Mouse (Mus musculus): Measurements from ENCODE around the gene Calhm1.

Gene Calhm1

GRCm38 (mm10) chr19:47144154-47144553, at the start of gene Calhm1:
TSS of gene Calhm1 (minus strand) at chr19:47144254.
- no peak for DNase-seq (ENCODE audit: low read depth, low spot score)

DNA sequence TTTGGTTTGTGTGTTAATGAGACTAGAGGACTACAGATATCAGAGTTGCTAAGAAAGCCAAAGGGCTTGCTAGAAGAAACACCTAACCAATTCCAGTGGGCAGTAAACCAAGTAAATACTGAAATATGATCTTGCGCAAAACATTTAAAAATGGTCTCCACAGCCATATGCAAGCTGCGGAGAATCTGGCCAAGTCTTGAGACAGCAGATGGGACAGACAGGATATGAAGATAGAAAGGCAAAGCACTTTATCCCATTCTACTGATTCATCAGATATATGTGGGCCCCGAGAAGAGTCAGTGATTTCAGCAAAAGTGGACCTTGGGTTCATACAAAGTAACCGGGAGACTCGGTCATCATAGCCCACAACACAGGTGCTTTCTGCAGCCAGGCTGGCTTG, 48.1 kb upstream of the Calhm1 start:
- DNase-seq (ENCODE audit: low read depth, low spot score), result no peak

- no peak for DNase-seq (ENCODE audit: low read depth, low spot score)
Observed at GRCm38 (mm10) chr19:47188515-47189128, 44.6 kb upstream of the Calhm1 start.

DNA sequence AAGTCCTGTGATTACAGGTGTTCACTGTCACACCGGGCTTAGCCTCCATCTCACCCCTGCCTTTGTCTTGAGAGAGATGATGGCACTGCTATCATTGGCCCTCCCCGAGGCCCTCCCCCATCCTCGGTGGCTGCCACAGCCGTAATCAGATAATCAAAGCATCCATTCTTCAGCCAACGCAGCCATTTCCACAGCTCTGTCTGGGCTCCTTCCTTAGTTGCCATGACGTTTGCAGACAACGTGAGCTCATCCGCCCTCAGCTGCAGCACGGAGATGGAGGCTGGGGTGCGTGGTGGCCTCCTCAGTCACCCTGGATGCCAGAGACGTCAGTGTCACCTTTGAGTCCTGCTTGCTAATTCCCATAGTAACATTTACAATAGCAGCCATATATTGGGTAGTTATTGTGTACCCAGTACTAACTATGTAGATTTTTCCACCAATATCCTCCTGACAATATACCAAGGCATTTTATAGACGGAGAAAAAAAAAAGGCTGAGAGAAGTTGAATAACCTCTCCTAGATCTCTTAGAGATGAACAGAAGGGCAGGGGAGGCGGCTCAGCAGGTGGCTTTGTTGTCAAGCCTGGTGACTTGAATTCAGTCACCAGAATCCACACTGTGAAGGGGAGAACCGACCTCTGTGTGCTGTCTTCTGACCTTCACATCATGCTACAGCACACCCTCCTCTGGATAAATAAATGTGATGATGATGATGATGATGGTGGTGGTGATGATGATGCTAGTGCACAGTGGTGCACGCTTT, 42.6 kb upstream of the Calhm1 start:
- no peak for DNase-seq (ENCODE audit: low read depth, low spot score)

GRCm38 (mm10) chr19:47184736-47185135, 40.7 kb upstream of the Calhm1 start:
- DNase-seq (ENCODE audit: low read depth, low spot score), result no peak

DNA sequence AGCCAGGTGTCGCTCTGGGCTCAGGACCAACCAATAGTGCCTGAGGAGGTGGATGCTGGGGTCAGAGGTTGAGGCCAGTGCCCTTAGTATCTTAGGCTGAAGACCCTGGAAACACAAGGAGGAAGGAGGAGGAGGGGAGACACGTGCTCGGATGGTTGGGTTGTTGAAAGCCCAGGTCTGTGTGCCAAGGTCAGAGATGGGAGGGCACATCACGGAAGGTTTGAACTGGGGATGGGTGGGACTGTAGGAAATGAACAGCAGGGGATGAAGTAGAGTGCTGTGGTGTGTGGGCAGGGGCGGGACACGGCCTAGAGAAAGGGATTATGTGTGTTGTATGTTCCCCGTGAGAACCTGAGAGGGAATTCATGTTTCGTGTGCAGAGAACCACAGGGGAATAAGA, 40.2 kb upstream of the Calhm1 start:
- no peak for DNase-seq (ENCODE audit: low read depth, low spot score)

GRCm38 (mm10) chr19:47180011-47180410, 36.0 kb upstream of the Calhm1 start:
- no peak for DNase-seq (ENCODE audit: low read depth, low spot score)

DNA sequence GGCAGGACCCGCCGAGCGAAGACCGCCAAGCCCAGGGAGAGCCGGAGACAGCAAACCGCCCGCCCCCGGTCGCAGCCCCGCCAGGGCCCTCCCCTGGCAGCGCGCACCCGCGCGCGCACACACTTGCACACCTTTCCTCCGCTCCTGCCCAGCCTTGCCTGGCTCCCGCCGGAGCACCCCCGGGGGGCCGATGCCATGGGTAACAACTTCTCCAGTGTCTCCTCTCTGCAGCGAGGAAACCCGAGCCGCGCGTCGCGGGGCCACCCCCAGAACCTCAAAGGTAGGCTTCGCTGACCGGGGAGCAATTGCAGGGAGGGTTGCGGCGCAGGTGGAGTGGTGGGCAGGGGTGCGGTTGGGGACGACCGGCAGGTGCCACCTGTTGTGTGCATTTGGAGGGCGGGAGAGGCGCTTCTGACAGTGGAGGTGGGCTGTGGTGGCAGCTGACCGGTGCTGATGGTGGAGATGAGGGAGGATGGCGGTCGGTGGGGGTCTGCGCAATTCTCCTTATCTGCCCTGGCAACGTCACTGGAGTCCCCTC, 35.3 kb upstream of the Calhm1 start:
- no peak for DNase-seq (ENCODE audit: low read depth, low spot score)

DNA sequence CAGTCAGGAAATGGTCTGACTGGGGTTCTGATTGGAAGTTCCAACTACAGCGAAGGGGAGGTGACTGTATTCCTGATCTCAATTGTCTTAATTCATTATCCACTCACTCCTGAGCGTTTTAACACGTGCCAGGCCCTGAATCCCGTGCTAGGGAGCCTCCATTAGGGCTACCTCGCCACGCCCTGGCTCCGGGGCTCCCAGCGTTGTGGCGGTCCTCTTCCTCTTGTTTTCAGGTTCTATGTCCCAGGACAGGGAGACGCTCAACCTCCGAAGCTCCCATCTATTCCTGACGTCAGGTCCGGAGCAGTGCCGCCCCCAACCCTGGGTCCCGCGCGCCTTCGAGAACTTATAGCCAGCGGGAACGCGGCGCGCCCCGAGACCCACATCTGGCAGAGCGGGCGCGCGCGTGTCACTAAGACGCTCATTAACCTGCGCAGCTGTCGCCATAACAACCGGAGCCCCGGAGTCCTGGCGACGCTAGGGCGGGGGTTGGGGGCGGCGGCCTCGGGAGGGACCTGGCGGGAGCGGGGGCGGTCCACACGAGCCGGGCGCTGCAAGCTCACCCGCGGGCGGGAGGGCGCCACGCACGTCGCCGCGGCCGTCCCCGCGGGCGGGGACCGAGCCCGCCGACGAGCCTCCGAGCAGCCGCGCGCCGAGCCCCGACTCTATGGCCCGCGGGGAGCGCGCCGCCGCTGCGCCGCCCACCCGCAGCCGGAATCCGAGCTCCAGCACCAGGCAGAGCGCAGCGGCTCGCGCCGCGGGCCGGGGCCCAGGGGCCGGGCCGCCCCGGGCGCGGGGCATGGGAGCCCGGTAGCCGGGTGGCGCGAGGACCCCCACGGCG, 34.6 kb upstream of the Calhm1 start, which contains the start of gene Neurl1a:
Gene Neurl1a, plus strand, starts transcription at position 390 of the 841 bp plus-strand sequence.
- peak; percentile 84 for DNase-seq (ENCODE audit: low read depth, low spot score)

DNA sequence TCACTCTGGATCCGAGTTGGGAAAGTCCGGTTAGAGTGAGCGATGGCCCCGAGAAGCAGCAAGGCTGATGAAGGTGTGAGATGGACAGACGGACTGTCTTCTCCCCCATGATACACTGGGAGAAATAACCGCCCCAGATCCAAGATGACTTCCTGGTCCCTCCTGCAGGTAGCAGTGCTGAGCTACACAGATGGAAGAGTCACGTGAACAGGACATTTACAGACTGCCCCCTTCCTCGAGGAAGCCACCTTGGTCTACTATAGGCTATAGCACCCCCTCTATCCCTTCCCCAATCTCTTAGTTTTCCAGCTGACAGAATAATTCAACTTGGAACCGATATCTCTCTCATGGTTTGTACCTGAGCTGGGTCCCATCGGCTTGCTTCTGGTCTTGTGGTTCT, 33.9 kb upstream of the Calhm1 start:
- DNase-seq (ENCODE audit: low read depth, low spot score), result peak; percentile 55

- DNase-seq (ENCODE audit: low read depth, low spot score), result no peak
Observed at GRCm38 (mm10) chr19:47176916-47177505, 33.0 kb upstream of the Calhm1 start.

DNA sequence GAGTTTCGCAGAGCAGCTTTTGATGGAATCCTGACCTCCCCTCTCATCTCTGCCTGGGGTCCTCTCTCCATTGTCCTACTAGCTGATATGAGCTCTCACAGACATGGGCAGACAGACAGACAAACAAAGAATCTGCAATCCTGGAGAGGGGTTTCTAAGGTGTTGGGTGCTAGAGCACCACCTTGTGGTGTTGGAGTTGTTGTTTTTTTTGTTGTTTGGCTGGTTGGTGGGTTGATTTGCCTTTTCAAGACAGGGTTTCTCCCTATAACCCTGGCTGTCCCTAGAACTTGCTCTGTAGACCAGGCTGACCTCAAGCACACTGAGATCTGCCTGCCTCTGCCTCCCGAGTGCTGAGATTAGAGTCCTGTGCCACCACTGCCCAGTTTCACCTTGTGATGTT, 31.4 kb upstream of the Calhm1 start:
- no peak for DNase-seq (ENCODE audit: low read depth, low spot score)

DNA sequence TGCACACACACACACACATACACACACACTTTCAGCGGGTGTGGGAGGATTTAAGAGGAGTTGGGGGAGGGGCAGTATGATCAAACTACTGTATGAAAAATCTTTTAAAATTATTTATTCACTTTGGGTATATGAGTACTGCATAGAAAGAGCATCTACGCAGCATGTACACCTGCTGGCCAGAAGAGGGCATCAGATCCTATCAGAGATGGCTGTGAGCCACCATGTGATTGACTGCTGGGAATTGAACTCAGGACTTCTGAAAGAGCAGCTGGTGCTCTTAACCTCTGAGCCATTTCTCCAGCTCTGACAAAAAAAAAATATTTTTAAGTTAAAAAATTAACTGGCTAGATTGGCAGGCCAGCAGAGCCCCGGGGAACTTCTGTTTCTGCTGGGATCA, 30.5 kb upstream of the Calhm1 start:
- DNase-seq (ENCODE audit: low read depth, low spot score), result no peak

GRCm38 (mm10) chr19:47168793-47169412, 24.8 kb upstream of the Calhm1 start:
- DNase-seq (ENCODE audit: low read depth, low spot score), result no peak

DNA sequence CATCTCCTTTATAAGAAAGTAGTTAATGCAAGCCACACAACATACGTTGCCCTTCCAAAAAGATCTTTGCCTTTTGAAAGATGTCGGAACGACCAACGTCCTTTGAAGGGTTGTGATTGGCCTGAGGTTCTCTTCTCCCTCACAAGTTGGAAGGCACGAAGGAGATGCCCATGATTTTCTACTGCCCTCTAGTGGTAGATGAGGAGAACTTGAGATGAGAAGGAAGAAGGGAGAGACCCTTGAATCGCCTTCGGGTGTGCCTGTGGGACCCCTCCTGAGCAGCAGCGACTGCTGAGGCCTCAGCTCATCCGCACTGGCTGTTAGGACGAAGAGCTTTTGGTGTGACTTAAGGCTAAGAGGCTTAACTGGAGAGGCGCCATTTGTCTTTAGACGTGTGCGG, 24.2 kb upstream of the Calhm1 start:
- no peak for DNase-seq (ENCODE audit: low read depth, low spot score)

DNA sequence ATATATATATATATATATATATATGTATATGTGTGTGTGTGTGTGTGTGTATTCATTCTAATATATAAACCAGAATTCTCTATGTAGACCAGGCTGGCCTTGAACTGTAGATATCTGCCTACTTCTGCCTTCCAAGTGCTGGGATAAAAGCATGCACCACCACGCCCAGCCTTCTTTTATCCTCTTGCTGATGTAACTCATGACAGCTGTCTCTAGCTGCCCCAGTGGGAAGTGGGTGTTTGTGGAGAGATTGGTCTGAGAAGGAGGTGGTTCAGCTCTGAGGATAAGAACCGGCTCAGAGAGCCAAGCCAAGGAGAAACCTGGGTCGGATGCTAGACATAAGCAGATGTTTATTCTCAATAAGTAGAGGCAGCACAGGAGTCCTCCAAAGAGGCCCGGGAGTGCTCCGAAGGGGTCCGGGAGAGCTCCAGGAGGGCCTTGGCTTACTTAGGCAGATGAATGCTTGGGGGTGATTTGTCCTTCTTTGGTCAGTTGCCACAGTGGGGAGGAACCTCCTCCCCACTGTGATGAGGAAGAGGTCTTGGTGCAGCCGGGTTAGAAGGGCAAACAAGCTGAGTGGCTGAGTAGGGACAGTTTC, 23.7 kb upstream of the Calhm1 start:
- no peak for DNase-seq (ENCODE audit: low read depth, low spot score)

- DNase-seq (ENCODE audit: low read depth, low spot score), result no peak
Observed at GRCm38 (mm10) chr19:47166758-47167157, 22.7 kb upstream of the Calhm1 start.

DNA sequence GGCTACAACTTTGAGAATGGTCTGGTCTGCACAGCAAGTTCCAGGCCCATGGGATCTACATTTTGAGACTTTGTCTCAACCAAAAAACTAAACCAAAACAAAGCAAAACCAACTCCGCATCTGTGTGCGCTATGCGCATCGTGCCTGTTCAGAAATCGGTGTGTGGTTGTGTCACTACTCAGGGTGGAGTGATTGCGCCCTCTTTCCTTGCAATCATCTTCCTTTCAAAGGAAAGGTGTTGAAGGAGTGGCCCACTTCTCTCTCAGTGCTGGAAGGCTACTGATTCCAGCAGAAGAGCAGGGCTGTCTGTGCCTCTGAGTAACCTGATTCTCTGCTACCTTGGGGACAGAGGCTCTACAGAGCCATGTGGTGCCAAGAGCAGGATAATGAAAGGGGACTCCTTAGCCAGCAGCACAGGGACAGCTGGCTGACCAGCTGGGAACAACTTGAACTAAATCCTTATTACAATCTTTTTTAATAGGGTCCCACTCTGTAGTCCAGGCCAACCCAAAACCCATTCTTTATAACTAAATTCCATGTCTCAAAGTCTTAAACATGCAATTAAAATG, 19.2 kb upstream of the Calhm1 start:
- DNase-seq (ENCODE audit: low read depth, low spot score), result no peak

DNA sequence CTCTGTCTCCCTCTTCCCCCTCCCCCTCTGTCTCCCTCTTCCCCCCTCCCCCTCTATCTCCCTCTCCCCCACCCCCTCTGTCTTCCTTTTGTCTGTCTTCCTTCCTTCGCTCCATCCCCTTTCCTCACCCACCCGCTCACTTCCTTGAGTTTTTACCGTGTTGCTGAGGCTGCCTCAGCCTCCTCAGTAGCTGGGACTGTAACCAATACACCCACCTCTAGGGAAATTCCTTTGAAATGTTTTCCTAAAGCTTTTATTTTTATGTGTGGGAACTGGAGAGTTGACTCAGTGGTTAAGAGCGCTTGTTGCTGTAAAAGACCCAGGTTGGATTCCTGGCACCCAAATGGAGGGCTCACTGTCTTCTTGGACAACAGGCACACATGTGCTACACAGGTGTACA, 17.6 kb upstream of the Calhm1 start:
- no peak for DNase-seq (ENCODE audit: low read depth, low spot score)

DNA sequence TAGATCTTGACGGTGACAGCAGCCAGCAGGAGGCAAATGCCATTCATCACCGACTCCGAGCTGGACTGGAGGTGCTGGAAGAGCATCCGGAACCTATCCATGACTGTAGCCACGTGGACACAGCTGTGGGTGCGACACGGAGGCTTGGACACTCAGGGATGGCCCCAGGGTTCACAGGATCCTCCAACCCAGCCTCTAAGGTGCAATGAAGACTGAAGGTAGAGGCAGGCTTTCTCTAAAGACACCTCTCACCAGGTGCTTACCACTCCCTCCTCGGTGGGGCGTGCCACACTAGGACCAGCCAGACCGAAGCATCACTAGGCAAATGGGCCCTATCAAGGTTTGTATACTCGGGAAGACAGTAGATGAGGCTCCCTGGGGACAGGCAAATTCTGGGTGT, 13.6 kb upstream of the Calhm1 start, which contains the start of gene Calhm3:
Gene Calhm3, minus strand, starts transcription at position 101 of the 400 bp plus-strand sequence.
- DNase-seq (ENCODE audit: low read depth, low spot score), result no peak
